Mouse (Mus musculus) heart, postnatal 25 days (tissue): ENCODE measurements around the gene Rnpep. TPM values are rescaled to one million over a fixed set of nuclear protein-coding genes. Genes with fewer than 3 reads are reported as not detected.

Experiments used
- DNase-seq: peaks from one replicate; pipeline ENCODE4 v3.0.0; 2022; ENCODE audit warnings: low spot score
- intact Hi-C: fragments of 180-260 bp; cut with DNase I; formaldehyde crosslinking; loops from one replicate; pipeline ENCODE4 v1.15.1; 2025
- total RNA-seq, 2 experiments: library from RNA; stranded (reverse); gene quantifications; 2 replicates each; pipeline ENCODE4 v1.2.3; 2021

The Rnpep gene
- total RNA-seq: 10 to 100 TPM; 22.1 TPM

- intact Hi-C loops: loop anchor here (2.0 kb wide), 1 partner anchor 29 kb away; the partner anchor contains the start of gene Timm17a
These were observed at the start of gene Rnpep for GRCm38 (mm10) chr1:135283826-135284291. TSS of gene Rnpep (minus strand) at chr1:135284084.

GRCm38 (mm10) chr1:135330578-135330977 lies 46.7 kb upstream of the Rnpep start:
- DNase-seq: no peak
- intact Hi-C loops: no loop called here

More at GRCm38 (mm10) chr1:135283826-135284291, at the start of gene Rnpep:
- peak; percentile 67 for DNase-seq

- intact Hi-C loops: no loop called here
- DNase-seq: no peak
These were observed 44.5 kb upstream of the Rnpep start for GRCm38 (mm10) chr1:135328368-135328767.

GRCm38 (mm10) chr1:135325934-135326333 lies 42.0 kb upstream of the Rnpep start:
- intact Hi-C loops: no loop called here
- no peak for DNase-seq

- DNase-seq: peak; percentile 18
- intact Hi-C loops: no loop called here
These were observed 40.7 kb upstream of the Rnpep start, which contains the start of gene Lmod1 for GRCm38 (mm10) chr1:135324571-135324970. TSS of gene Lmod1 (plus strand) at chr1:135324807.

GRCm38 (mm10) chr1:135323367-135323901 lies 39.5 kb upstream of the Rnpep start:
- intact Hi-C loops: no loop called here
- DNase-seq: no peak

- intact Hi-C loops: loop anchor here (2.0 to 5.0 kb wide), 2 partner anchors 31 to 54 kb away; no protein-coding TSS in a partner anchor
- peak; percentile 88 for DNase-seq
These were observed 29.6 kb upstream of the Rnpep start, which contains the start of gene Timm17a for GRCm38 (mm10) chr1:135313284-135314031. TSS of gene Timm17a (minus strand) at chr1:135313778.

GRCm38 (mm10) chr1:135312201-135312600 lies 28.3 kb upstream of the Rnpep start:
- intact Hi-C loops: loop anchor here (2.0 to 5.0 kb wide), 2 partner anchors 29 to 55 kb away; no protein-coding TSS in a partner anchor
- no peak for DNase-seq

GRCm38 (mm10) chr1:135311356-135311755 lies 27.5 kb upstream of the Rnpep start:
- intact Hi-C loops: loop anchor here (5.0 kb wide), 1 partner anchor 56 kb away; no protein-coding TSS in a partner anchor
- DNase-seq: no peak

GRCm38 (mm10) chr1:135290908-135291307 lies 7.0 kb upstream of the Rnpep start:
- intact Hi-C loops: no loop called here
- DNase-seq: no peak

- intact Hi-C loops: no loop called here
- no peak for DNase-seq
These were observed 2.4 kb upstream of the Rnpep start for GRCm38 (mm10) chr1:135286311-135286710.

GRCm38 (mm10) chr1:135283287-135283825 lies 528 bp downstream of the Rnpep start:
- no peak for DNase-seq
- intact Hi-C loops: loop anchor here (2.0 kb wide), 1 partner anchor 29 kb away; the partner anchor contains the start of gene Timm17a

- DNase-seq: peak; percentile 23
- intact Hi-C loops: loop anchor here (2.0 kb wide), 1 partner anchor 30 kb away; the partner anchor contains the start of gene Timm17a
These were observed 1.2 kb downstream of the Rnpep start for GRCm38 (mm10) chr1:135282536-135283286.

GRCm38 (mm10) chr1:135281841-135282240 lies 2.0 kb downstream of the Rnpep start:
- no peak for DNase-seq
- intact Hi-C loops: loop anchor here (2.0 kb wide), 1 partner anchor 31 kb away; the partner anchor contains the start of gene Timm17a

- intact Hi-C loops: no loop called here
- DNase-seq: peak; percentile 35
These were observed 3.2 kb downstream of the Rnpep start for GRCm38 (mm10) chr1:135280646-135281045.

GRCm38 (mm10) chr1:135271371-135271770 lies 12.5 kb downstream of the Rnpep start:
- DNase-seq: no peak
- intact Hi-C loops: no loop called here

GRCm38 (mm10) chr1:135267663-135268446 lies 16.0 kb downstream of the Rnpep start:
- no peak for DNase-seq
- intact Hi-C loops: no loop called here

- DNase-seq: no peak
- intact Hi-C loops: no loop called here
These were observed 18.1 kb downstream of the Rnpep start for GRCm38 (mm10) chr1:135265834-135266233.

- intact Hi-C loops: no loop called here
- no peak for DNase-seq
These were observed 20.6 kb downstream of the Rnpep start for GRCm38 (mm10) chr1:135263316-135263715.
